29 mouse cellular contexts compared by ENCODE assay signal in the genomic region with DNA sequence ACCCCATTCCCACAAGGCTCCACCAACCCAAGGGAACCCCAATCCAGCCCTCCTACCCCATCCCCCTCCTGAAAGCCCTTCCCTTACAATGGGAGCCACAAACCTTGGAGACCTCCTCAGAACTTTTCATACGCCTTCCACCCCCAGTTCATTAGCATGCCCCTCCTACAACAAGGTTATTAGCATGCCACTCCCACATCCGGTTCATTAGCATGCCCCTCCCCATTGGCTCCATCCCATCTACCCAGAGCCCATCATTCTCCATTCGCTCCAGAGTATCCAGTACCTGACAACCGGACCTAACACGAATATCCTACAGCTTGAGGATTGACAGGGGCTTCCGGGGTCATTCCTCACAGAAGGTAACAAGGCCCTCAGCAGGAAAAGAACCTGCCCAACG.
"Had no signal": no experiment of that assay in that cellular context is flagged by ENCODE, and none has a peak within 500 bp of the region (broad histone marks: within the 10 kb centered on the region; RNA-seq: fewer than 3 reads in every experiment).

No protein-coding gene starts in this region.

- H3K9ac ChIP-seq: heart, embryonic 12.5 days; hindbrain, embryonic 12.5 days; hindbrain, embryonic 14.5 days; intestine, embryonic 15.5 days; kidney, embryonic 15.5 days; limb, embryonic 12.5 days; liver, embryonic 13.5 days; liver, embryonic 15.5 days had no signal

- H3K4me3 ChIP-seq: gastrocnemius, adult 2 months; heart, embryonic 10.5 days; heart, embryonic 12.5 days; hindbrain, embryonic 10.5 days; hindbrain, embryonic 12.5 days; intestine, embryonic 15.5 days; kidney, embryonic 15.5 days; limb, embryonic 10.5 days; limb, embryonic 12.5 days; liver, embryonic 13.5 days; liver, embryonic 15.5 days had no signal

- H3K4me1 ChIP-seq: hindbrain, embryonic 12.5 days; intestine, embryonic 15.5 days; liver, embryonic 13.5 days; liver, embryonic 15.5 days had no signal

- DNase-seq: gastrocnemius, adult 2 months; gastrocnemius, postnatal 10 days; gastrocnemius, postnatal 25 days; heart, adult 18-20 months; heart, postnatal 10 days; heart, postnatal 4 days; kidney, adult 2 months; kidney, adult 9 months; kidney, postnatal 14 days; kidney, postnatal 36 days; layer of hippocampus, adult 9-11 months; layer of hippocampus, postnatal 36 days; liver; liver, embryonic 13.5 days had no signal

- H3K36me3 ChIP-seq: heart, embryonic 10.5 days; heart, embryonic 12.5 days; hindbrain, embryonic 10.5 days; hindbrain, embryonic 12.5 days; intestine, embryonic 15.5 days; kidney, embryonic 15.5 days; limb, embryonic 10.5 days; limb, embryonic 12.5 days; liver, embryonic 13.5 days; liver, embryonic 15.5 days had no signal

- ATAC-seq: hindbrain, embryonic 16.5 days; inflammation-experienced regulatory T-cells, adult 6 months; intestine, embryonic 15.5 days; intestine, postnatal 0 days had no signal

- H3K9me3 ChIP-seq: heart, embryonic 10.5 days; hindbrain, embryonic 10.5 days; hindbrain, embryonic 12.5 days; intestine, embryonic 15.5 days; kidney, embryonic 15.5 days; limb, embryonic 10.5 days; limb, embryonic 12.5 days; liver, embryonic 13.5 days; liver, embryonic 15.5 days had no signal

- H3K27me3 ChIP-seq: hindbrain, embryonic 12.5 days; kidney, embryonic 15.5 days; liver, embryonic 13.5 days; liver, embryonic 15.5 days had no signal

- H3K4me2 ChIP-seq: heart, embryonic 12.5 days; hindbrain, embryonic 12.5 days; hindbrain, embryonic 14.5 days; intestine, embryonic 15.5 days; kidney, embryonic 15.5 days; limb, embryonic 12.5 days; liver, embryonic 11.5 days; liver, embryonic 13.5 days; liver, embryonic 15.5 days had no signal

- H3K27ac ChIP-seq: gastrocnemius, adult 2 months; heart, embryonic 10.5 days; hindbrain, embryonic 10.5 days; hindbrain, embryonic 12.5 days; hindbrain, embryonic 14.5 days; intestine, embryonic 15.5 days; kidney, embryonic 15.5 days; kidney, postnatal 0 days; limb, embryonic 10.5 days; limb, embryonic 12.5 days; liver, embryonic 13.5 days; liver, embryonic 15.5 days had no signal
